ENCODE assay signal across 17 mouse cellular contexts in genomic region chr14:46144175-46144574, GRCm38 (mm10).
DNase-seq lines count a peak whose midpoint lies in the region; ATAC-seq and TF ChIP-seq lines count a peak whose summit lies in the region.
"Had no signal": no experiment of that assay in that cellular context is flagged by ENCODE, and none has a peak within 500 bp of the region (broad histone marks: within the 10 kb centered on the region; RNA-seq: fewer than 3 reads in every experiment).

No protein-coding gene starts in this region.

- peak in 1 of 2 experiments; percentile 5 for DNase-seq in heart, adult 2 months
- no peak for DNase-seq in heart, postnatal 36 days
- DNase-seq in lung, adult 18-20 months: peak; percentile 9 to 33
- no peak for DNase-seq in lung, adult 2 months
- DNase-seq in lung, embryonic 14.5 days: peak; percentile 36
- no peak for DNase-seq in left cerebral cortex, postnatal 10 days (ENCODE audit: extremely low spot score in 1 of 2, low spot score in 2 of 2)
- no peak for DNase-seq in embryo, embryonic 11 days
- DNase-seq: cerebellum, adult 2 months; cerebellum, postnatal 36 days; layer of hippocampus, postnatal 36 days had no signal

- no peak for TF ChIP-seq POLR2A in heart, adult 2 months (IDR thresholded peaks at IDR 0.05; ENCODE audit: insufficient read depth, low read depth, low read length)
- no peak for TF ChIP-seq POLR2A in lung, adult 2 months (IDR thresholded peaks at IDR 0.05; ENCODE audit: borderline replicate concordance, extremely low read depth, low read depth, low read length)

- TF ChIP-seq EP300 in heart, adult 2 months (IDR thresholded peaks at IDR 0.05; ENCODE audit: insufficient read depth, low read depth, low read length): no peak

- WGBS in heart, adult 2 months: 10% methylated on average over 4 of the region's 4 CpGs
- 12% methylated on average over 4 of the region's 4 CpGs for WGBS in lung, adult 2 months
- WGBS in lung, embryonic 14.5 days: 13% methylated on average over 4 of the region's 4 CpGs

- no peak; the same call in 1 of the 2 replicates for ATAC-seq in lung, embryonic 14.5 days (ENCODE audit: insufficient read depth)
- ATAC-seq: midbrain, embryonic 13.5 days had no signal

- no peaks in the 10 kb centered on the region for H3K79me2 ChIP-seq in heart, adult 2 months (replicated peaks; ENCODE audit: control insufficient read depth, insufficient read depth, low read length)

- H3K27ac ChIP-seq in heart, adult 2 months: no peak overlapping the region
- no peak overlapping the region for H3K27ac ChIP-seq in lung, embryonic 14.5 days (ENCODE audit: low read depth)
- H3K27ac ChIP-seq: forebrain, embryonic 10.5 days; hindbrain, embryonic 13.5 days; layer of hippocampus, adult 2 months; limb, embryonic 15.5 days; midbrain, embryonic 13.5 days; stomach, postnatal 0 days had no signal

- no peak overlapping the region for H3K4me2 ChIP-seq in lung, embryonic 14.5 days
- H3K4me2 ChIP-seq: hindbrain, embryonic 13.5 days; limb, embryonic 15.5 days; midbrain, embryonic 13.5 days had no signal

- H3K27me3 ChIP-seq in heart, adult 2 months (ENCODE audit: control insufficient read depth, insufficient read depth, low read length): 0 out of 2 replicates have a peak, but pooled peaks cover 2% of the 10 kb centered on the region
- H3K27me3 ChIP-seq in lung, embryonic 14.5 days (ENCODE audit: insufficient read depth, low read length): no peaks in the 10 kb centered on the region
- H3K27me3 ChIP-seq: CH12.LX; hindbrain, embryonic 13.5 days; limb, embryonic 15.5 days; midbrain, embryonic 13.5 days had no signal

- no peaks in the 10 kb centered on the region for H3K36me3 ChIP-seq in heart, adult 2 months (ENCODE audit: control insufficient read depth, insufficient read depth, low read length)
- H3K36me3 ChIP-seq in lung, embryonic 14.5 days (ENCODE audit: insufficient read depth): no peaks in the 10 kb centered on the region
- H3K36me3 ChIP-seq: forebrain, embryonic 10.5 days; hindbrain, embryonic 13.5 days; limb, embryonic 15.5 days; midbrain, embryonic 13.5 days had no signal

- H3K9ac ChIP-seq in heart, adult 2 months (ENCODE audit: low read depth, low read length): no peak overlapping the region
- H3K9ac ChIP-seq in lung, embryonic 14.5 days: no peak overlapping the region
- H3K9ac ChIP-seq: hindbrain, embryonic 13.5 days; limb, embryonic 15.5 days; midbrain, embryonic 13.5 days had no signal

- peak overlapping the region; percentile 20; the same call in 1 of the 2 replicates for H3K4me3 ChIP-seq in heart, adult 2 months
- H3K4me3 ChIP-seq in lung, adult 2 months (replicated peaks; ENCODE audit: extremely low read depth, low read depth, low read length): no peak overlapping the region
- no peak overlapping the region for H3K4me3 ChIP-seq in lung, embryonic 14.5 days (ENCODE audit: low read depth, low read length)
- H3K4me3 ChIP-seq: forebrain, embryonic 10.5 days; hindbrain, embryonic 13.5 days; layer of hippocampus, adult 2 months; limb, embryonic 15.5 days; midbrain, embryonic 13.5 days had no signal

- intact Hi-C loops in heart, adult 2 months (cut with DNase I): loop anchor here (5.0 kb wide), 1 partner anchor 173 kb away; no protein-coding TSS in a partner anchor
- intact Hi-C loops in heart, postnatal 36 days (cut with DNase I): no loop called here
- intact Hi-C loops in left cerebral cortex, postnatal 10 days (cut with DNase I): no loop called here

- H3K9me3 ChIP-seq in lung, embryonic 14.5 days (ENCODE audit: low read depth, low read length): no peaks in the 10 kb centered on the region
- H3K9me3 ChIP-seq: forebrain, embryonic 10.5 days; hindbrain, embryonic 13.5 days; limb, embryonic 15.5 days; midbrain, embryonic 13.5 days had no signal

- TF ChIP-seq CTCF in heart, adult 2 months (IDR thresholded peaks at IDR 0.05): no peak
- no peak for TF ChIP-seq CTCF in lung, adult 2 months (IDR thresholded peaks at IDR 0.05; ENCODE audit: insufficient read depth, low read length)
- TF ChIP-seq CTCF in lung, embryonic 14.5 days (IDR thresholded peaks at IDR 0.05; ENCODE audit: low read depth): no peak

- H3K4me1 ChIP-seq in heart, adult 2 months (ENCODE audit: control insufficient read depth, insufficient read depth, low read length): peaks cover 9% of the 10 kb centered on the region
- no peaks in the 10 kb centered on the region; the same call in 1 of the 2 replicates for H3K4me1 ChIP-seq in lung, adult 2 months (ENCODE audit: control insufficient read depth, insufficient read depth, low read length)
- H3K4me1 ChIP-seq in lung, embryonic 14.5 days (ENCODE audit: insufficient read depth): no peaks in the 10 kb centered on the region

Comparison
In these comparisons a context has a peak if more than half of its experiments do, and no peak if none do; other contexts are left out.
1. DNase-seq: peak in lung, adult 18-20 months (2 of 2) and lung, embryonic 14.5 days (single experiment); none in heart, postnatal 36 days (0 of 2), lung, adult 2 months (single experiment), left cerebral cortex, postnatal 10 days (0 of 2) and embryo, embryonic 11 days (single experiment).